Mouse (Mus musculus) liver, adult (tissue): ENCODE results near the gene H1foo.

ENCODE experiments used
- GATA4 ChIP-seq: IDR thresholded peaks from 2 replicates; pipeline ENCODE4 v1.6.1; 2014; ENCODE audit warnings: mild to moderate bottlenecking, low read length; ENCODE audit not compliant: insufficient replicate concordance

The H1foo gene

DNA sequence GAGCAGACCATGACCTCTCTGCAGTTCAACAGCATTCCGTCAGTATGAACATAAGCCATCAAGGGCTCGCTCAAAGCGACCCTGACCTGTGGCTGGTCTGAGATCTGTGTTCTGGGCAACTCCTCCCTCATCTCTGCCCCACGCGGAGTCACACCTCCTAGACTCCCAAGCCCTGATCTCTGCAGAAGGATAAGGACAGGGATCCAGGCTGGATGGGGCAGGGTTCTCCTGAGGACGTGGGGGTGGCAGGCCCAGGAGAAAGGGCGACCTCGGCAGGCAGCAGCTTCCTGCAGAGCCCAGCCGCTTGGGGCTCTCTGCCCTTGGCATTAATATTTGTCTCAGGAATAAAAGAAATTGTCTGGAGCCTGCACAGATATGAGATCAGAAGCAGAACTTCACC lies 40.9 kb downstream of the H1foo start:
- TF ChIP-seq GATA4: no peak

DNA sequence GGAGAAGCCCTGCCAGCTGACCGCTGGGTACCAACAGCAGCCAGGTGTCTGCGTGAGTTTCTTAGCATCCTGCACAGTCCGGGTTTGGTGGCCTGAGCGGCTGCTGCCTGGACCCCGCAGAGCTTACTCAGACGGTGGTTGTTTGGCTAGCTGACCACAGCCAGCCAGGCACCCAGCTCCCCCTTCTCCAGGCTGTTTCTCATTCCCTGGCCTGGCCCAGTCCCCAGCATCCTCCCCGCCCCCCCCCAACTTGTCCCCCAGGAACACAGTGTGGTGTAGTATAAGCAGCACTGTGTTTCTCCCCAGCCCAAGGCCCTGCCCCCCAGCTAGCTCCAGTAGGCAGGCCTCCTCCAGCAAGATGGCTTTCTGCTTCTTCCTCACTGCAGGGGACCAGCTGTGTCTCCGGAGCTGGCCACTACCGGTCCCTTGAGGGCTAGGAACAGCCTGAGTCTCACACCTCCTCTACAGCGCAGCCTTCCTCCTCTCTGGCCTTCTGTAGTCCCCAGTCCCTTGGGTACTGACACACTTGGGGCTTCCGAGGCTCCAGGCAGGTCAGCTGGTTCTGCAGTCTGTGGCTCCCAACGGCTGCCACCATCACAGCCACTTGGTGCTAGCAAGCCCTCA lies 41.8 kb downstream of the H1foo start:
- TF ChIP-seq GATA4: no peak

DNA sequence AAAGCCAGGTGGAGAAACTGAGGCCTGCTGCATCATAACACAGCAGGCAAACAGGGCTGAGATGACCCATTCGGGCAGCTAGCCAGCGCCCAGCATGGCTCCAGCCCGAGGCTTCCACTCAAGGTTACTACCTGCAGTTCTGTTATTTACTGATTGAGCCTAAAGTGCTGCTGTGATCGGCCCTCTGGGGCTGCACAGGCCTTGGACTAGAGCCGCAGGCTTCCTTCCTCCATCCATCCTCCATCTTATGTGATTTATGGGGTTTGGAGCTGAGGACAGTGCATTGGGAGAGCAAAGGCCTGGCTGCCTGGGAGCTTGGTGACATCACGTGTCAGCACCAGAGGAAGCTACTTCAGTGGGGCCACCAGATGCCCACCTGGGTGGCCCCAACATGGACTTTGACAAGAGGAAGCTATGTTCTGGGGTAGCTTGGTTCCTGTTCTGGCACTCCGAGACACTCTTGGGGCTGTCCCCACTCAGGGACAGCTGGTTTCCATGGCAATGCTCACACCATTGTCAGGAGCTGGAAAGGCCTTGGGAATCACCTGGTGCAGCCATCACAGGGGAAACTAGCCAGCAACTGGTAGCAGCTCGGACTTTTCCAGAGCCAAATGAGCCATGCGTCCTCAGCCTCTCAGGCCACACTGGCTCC lies 42.5 kb downstream of the H1foo start:
- no peak for TF ChIP-seq GATA4

DNA sequence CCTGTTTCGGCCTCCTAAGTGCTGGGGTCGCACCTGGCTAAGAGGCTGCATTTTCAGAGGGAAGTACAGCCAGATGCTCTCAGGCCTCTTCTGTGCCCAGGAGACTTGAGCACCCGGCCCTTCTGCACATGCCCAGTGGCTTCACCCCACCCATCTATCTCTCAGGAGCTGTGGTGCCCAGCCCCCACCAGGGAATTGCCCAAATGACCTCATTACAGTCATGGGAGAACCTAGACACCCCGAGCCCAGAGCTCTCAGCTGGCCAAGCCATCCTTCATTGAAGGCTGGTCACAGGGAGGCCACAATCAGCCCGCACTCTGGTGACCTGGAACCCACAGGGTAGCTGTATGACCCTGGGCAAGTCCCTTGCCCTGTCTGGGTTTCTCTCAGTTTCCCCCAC lies 44.3 kb downstream of the H1foo start:
- no peak for TF ChIP-seq GATA4

DNA sequence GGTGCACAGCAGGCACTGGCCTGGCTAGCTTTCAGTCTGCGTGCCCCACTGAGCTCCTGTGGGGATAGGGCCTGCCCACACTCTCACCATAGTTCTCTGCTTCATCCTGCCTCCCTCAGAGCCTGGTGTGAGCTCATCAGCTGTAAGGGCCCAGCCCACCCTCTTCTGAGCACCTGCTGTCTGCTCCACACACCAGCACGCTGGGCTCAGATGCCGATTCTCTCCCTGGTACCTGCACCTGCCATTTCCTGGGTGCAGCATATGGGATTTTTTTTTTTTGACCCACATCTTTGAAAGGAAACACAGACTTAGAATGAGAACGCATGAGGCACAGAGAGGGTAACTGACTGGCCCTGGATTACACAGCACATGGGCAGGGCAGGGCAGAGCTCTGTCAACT lies 44.9 kb downstream of the H1foo start:
- no peak for TF ChIP-seq GATA4

DNA sequence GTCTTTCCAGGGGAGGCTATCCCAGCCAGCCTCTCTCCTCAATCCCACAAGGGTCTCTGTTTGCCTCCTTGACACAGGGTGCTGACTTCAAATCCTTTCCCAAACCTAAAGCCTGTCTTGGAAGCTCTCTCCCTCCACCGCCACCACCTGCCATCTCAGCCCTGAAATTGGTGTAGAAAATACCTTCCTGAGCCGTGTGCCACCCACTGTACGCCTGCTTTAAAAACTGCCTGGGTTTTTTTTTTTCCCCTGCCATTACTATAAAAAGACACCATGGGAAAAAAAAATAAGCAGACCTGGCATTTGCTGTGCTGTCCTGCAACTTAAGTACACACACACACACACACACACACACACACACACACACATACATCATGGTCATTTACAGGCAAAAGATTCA lies 45.3 kb downstream of the H1foo start:
- no peak for TF ChIP-seq GATA4

DNA sequence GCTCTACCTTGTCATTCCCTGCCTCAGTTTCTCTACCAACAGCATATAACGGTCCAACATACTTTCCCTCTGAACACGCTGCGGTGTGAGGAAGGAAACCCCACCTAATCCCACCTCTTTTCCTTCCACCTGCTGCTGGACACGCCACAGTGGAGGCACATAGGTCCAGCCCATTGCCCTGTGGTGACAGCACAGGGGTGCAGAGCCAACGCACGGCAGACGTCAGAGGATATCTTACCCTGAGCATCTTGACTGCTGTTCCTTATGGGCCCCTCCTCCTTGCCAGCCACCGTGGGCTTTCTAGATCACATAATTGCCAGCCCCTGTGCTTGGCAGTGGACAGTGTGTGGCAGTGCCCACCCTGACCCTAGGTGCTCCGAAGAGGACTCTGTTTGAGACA lies 45.7 kb downstream of the H1foo start:
- TF ChIP-seq GATA4: no peak

DNA sequence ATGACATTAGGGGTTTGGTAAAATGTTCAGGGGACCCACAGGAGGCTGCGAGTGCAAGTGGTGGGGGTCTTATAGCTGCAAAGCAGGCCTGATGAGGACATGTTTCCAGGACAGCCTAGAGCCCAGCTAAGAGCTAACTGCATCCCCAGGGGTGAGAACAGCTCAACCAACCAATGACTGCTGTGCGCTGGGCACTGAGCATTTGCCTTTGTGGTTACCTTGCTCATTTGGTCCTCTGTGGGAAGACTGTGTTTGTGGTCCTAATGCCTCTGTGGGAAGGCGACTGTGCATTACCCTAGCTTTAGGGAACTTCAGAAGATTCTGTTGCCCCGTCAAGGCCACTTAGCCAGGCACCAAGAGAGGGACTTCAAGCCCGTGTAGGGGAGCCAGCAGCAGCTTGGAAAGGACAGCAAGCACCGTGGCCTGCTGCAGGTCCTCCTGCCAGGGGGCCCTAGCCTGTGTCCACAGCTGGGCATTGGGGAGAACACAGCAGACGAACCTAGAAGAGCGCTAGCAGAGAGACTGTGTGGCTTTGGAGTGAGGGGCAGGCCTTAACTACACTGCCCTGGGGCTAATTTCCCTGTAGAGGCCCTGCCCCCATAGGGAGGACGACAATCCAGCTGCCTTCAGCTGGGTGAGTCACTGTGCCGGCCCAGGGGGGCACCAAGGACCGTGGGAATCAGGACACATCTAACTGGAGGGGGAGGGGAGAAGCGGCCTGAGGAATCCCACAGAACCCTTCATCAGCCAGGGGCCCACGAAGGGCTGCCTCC lies 46.6 kb downstream of the H1foo start:
- TF ChIP-seq GATA4: no peak

DNA sequence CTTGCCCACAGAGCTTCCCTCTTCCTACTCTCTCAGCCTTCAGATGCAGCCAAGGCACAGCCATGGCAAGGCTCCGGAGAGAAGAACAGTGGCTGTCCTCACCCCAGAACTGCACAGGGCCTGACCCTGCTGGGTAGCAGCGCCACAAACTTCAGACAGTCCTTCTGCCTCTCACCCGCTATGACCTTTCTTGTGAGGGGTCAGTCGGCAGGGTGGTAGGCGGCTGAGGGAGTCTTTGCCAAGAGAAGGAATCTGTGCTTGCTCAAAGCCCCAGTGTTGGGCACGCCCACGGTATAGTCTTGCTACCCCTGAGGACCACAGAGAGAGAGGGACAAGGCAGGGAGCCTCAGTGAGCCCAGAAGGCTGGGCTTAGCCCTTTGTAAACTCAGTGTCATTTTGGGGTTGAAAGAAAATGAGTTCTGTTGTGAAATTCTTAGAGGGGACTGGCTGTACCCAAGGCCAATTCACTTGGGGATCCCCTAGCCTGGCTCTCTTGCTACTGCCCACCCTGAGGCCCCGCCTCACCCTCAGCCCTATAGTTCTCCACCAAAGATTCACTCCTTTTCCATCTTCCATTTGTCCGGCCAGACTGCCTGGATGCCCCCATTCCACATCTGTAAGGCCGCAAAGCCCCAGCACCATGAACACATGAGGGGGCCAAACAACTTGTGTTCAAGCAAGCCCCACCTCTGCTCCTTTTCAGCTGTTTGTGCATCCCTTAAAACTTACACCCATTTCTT lies 47.3 kb downstream of the H1foo start:
- no peak for TF ChIP-seq GATA4

DNA sequence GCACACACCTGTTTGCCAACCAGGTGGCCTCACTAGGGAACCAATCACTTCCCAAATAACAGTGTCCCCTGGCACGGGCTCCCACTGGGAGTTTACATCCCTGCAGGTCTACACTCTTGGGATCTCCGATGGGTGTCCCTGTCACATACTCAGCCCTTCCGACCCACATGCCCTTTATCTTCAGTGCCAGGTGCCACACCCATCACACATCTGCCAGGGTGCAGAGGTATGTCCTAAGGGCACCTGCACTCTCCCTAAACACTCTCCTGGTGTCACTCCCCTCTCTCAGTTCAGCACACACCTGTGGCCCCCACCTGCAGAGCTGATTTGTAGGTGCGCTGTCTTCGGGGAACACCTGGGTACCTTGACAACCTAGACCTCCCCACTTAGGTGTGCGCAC lies 48.2 kb downstream of the H1foo start:
- TF ChIP-seq GATA4: no peak

DNA sequence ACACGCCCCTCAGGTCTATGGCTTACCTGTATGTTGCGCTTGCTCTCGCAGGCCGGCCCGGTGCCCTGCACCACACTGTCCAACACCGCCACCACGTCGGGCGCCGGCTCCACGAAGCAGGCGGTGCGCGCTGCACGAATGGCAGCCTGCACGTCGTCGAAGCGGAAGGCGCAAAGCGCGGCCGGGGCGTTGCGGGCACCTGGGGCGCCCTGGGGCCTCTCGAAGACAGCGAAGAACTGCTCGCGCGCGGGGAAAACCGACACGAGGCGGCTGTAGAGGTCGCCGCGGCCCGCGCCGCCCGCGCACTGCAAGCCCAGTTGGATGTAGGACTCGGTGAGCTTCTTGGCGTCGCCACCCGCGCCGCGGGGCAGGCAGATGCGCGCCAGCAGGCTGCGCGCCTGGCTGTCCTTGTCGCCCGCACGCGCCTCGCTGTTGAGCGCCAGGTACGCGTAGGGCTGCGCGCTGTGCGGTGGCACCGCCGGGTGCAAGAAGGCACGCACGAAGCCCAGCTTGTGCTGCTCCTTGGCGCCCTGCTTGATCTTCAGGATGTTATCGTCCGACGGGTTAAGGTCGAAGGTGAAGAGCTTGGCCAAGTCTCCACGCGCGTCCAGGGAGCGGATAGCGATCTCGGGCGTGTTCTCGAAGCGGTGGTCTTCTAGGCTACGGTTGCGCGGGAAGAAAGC lies 48.9 kb downstream of the H1foo start:
- no peak for TF ChIP-seq GATA4

DNA sequence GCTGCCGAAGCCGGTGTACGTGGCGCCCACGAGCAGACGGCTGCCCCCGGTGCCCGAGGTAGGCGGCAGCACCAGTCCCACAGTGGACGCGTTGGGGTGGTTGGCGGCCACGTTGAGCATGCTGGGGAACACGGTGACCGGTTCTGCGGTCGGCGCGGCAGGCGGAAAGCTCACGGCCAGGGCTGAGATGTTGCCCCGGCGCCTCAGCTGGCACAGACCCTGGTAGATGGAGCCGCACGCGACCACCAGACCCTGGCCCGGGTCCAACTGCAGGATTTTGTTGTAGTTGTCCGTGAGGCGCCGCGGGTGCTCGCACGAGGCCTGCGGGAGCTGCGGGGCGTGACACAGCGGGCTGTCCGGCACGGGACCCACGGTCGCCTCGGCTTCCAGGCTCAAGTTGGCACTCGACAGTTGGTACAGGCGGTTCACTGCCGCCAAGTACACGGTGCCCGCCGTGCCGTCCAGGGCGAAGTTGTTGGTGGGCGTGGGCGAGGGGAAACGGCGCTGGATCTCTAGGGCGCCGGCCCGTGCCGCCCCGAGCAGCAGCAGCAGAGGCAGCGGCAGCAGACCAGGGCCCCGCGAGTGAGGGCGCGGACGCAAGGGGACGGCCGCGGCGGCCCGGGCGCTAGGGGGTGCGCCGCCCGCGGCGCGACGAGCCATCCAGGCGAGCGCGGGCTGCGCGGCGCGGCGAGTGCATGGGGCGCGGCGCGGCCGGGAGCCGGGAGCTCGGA lies 49.6 kb downstream of the H1foo start:
- no peak for TF ChIP-seq GATA4

DNA sequence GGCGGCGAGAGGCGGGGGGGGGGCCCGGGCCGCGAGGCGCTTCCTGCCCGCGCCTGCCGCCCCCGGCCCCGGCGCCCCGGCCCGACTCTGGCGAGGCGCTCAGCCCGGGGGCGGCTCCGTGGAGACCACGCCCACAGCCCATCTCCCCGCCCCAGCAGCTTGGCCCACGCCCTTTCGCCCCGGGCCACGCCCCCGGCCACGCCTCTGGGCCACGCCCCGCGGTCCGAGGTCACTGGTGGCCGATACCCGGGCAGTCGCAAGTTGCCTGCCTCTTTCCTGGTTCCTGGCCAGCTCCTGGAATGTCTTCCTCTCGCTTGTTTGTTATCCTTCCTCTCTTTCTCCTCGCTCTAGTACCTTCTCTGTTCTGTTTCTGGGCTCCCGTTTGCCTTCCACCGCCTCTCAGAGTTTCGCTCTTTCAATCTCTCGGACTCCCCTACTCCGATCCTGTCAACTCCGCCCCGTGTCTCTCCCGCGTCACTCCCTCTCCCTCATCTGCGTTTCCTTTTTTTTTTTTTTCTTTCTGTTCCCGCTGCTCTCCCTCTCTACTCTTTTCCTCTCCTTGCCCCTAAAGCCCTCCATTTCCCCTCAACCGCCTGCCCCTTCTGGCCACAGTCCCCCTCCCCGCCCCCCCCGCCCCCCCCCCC lies 50.3 kb downstream of the H1foo start, which contains the start of gene Plxnd1:
Gene Plxnd1 (minus strand): TSS at position 129 of the 644 bp plus-strand sequence.
- peak; percentile 19; the same call in 1 of the 2 replicates for TF ChIP-seq GATA4

DNA sequence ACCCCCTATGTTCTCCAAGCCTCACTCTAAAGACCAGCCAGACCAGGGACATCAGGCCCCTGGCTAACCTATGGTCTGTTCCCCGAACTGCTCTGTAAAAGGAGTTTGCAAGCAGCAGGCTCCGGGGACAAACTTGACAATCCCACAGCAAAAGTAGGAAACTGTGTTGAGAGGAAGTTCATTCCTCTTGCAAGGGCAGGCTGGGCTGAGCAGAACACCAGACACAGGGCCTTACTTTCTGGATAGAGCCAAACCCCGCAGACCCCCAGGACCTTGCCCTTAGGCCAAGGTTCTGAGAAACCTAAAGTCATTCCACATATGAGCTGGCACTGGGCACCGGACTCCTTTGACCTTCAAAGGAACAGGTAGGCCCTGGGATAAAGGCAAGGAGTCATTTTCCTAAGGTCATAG lies 50.8 kb downstream of the H1foo start:
- TF ChIP-seq GATA4: no peak
